Mouse (Mus musculus) urinary bladder, adult 18-20 months (tissue): ENCODE results near the gene Gm42791.

Source experiments
- DNase-seq, 2 experiments: peaks; one replicate each; pipeline ENCODE4 v3.0.0; 2022; ENCODE audit warnings: low spot score in 2 of 2, mixed read lengths in 2 of 2

Gm42791 gene

DNA sequence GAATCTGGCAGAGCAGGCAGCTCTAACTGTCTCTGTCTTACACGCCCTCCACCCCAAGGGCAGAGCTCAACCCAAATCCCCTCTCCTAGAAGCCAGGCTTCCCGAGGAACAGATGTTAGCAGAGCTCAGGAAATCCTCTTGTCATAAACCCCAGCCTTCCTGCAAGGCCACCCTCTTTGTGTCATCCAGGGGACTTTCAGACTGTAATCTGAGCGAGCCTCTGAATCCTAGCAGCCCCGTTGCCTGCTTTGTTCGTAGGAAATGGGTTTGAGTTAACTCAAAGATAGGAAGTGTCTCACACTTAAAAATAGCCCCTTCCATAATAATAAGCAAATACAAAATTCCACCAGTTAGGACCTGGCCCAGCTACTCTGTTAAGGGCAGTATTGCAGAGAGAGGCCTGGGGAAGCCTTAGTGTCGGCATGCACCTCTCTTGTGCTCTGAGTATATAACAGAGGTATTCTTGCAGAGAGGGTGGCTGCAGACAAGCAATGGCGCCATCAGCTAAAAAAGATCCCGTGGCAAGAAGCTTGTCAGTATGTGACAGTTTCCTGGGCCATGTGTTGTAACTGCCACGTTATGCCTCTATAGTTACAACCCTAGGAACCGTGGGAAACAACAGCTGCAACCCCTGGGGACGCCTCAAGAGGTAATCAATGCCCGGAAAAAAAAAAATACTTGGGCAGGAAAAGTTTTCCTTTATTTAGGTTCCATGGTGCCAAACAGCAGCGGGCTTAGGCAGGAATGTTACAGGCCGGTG, 17.1 kb downstream of the Gm42791 start:
- DNase-seq: no peak

DNA sequence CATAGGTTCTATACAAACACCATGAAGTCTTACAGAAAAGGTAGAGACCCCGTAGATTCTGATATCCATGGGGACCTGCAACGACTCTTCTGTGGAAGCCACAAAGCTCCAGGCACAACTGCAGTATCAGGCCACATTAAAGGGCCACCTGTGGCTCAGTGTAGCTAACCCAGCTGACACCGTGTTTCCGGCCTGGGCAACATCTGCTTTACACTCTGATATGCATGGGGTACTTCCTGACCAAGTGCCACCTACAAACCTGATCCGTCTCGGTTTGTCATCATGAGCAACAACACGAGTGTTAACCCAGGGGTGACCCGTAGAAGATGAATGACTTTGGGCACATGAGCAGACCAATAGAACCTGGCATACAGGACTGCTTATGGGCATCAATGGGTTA, 18.1 kb downstream of the Gm42791 start:
- DNase-seq: no peak

DNA sequence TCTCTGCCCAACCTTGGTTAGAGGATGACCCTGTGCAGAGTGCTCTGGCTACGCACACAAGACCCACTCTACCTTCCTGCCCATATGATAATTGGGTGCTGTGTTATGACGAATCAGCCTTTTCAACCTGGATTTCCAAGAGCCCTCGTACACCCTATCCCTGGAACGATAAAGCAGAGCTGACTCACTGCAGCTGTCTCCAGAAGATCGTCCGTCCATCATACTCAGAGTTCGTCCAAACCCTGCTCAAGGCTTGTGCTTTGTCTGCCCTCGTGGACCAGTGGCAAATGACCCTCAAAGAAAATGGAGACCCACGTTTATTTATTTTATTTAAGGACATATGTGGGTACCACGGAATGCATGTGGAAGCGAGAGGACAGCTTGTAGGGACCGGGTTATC, 19.9 kb downstream of the Gm42791 start:
- DNase-seq: no peak

DNA sequence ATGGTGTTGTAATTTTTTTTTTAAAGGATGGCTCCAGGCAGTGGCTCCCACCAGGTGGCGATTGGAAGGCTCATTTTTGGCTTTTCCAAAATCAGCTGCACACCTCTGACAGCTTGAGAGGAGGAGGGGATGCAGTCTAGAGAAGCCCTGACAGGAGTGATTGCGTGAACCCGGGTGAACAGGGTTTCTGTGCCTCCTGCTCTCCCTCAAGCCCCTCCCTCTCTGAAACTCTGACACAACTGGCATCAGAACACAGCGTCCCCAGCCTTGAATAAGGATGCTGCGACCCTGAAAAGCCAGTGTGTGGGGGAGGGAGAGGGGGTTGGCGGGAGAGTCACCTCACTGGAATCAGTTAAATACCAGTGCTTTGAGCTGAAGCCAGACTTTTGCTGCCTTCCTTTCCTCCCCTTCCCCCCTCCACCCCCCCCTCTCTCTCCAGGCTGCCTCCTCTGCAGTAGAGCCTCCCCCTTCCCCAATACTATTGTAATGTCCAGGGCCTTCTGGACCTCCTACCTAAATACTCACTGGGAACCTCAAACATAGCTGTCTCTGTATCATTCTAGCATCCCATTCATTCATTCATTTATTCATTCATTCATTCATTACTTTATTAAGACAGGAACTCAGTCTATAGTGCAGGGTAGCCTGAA, 21.8 kb downstream of the Gm42791 start:
- no peak for DNase-seq

DNA sequence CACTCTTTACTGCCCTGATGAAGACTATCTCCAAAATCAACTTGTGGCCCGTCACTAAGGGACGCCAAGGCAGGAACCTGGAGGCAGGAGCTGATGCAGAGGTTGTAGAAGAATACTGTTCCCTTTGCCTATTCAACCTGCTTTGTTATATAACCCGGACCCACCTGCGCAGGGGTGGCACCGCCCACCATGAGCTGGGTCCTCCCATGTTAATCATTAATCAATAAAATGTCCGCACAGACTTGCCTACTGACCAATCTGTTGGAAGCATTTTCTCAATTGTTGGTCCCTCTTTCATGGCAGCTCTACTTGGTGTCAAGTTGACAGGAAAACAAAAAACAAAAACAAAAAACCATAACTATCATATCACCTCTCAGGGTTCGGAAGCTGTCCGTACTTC, 22.8 kb downstream of the Gm42791 start:
- no peak for DNase-seq

DNA sequence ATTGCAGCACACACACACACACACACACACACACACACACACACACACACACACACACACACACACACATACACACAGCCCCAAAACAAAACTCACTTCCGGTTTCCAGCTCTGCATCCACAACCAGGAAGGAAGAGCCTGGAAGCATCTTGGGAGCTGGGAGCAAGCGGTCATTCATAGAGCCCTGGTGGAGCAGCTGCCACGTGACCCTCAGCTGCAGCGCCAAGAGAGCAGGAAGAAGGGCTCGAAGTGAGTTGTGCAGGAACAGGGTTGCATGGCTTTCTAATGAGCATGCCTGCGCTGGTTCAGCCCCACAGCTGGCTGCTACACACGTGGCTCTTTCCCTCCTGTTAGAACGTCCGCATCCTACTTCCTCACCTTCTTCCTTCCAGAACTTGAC, 25.3 kb downstream of the Gm42791 start:
- DNase-seq: no peak

DNA sequence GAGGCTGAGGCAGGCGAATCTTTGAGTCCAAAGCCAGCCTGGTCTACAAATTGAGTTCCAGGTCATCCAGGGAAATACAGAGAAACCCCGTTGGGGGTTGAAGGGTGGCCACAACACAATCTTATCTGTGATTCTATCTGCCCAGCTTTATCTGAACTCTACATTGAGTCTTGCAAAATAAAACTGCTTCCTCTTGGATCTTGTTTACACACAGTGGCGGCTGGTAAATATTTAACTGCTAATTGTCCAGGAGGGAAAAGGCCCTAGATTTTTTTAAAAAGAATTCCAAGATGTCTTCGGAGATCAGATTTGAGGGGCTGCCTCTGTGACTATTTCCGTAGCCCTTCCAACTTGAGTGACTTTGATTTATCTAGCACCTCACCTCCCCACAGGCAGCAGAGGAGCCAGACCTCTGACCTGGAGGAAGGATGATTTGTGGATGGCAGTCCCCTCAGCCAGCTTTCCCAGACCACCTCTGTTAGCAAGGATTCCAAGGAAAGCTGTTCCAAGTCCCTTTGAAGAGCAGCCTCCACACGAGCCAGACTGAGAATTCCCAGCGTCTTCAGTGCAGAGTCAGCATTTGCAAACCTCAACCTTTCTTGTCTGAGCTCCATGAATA, 25.9 kb downstream of the Gm42791 start:
- DNase-seq: no peak

DNA sequence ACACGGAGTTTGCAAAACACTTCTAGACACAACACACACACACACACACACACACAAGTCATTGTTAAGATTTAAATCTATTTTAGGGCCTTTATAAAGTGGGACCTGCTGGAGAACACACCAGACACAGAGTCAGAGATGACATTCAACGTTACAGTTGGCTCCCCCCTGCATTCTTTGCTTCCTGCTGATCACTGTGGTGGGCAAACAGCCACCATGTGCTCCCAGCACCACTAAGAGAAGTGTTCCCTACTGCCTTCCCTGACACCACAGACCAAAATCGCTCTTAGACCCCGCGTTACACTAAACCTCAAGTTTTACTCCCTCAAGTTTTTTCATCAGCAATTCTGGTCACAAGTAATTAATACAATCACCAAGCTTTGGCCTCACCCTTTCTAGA, 26.8 kb downstream of the Gm42791 start:
- no peak for DNase-seq

DNA sequence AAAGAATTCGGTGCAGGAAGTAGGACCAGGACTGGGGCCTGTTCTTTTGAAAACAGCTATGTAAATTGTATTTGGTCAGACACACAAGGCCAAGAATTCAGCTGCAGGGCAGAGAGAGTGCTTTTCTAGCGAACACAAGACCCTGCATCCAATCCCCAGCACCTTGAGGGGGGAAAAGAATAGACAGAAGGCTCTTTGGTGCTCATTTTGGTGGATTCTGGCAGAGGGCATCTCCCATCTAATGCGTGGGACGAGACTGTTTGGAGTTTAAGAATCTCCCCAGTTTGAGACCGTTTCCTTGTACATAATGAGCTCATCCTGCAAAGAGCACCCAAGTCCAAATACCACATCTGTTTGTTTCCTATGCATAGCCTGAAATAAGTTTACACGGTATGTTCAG, 28.6 kb downstream of the Gm42791 start:
- no peak for DNase-seq

DNA sequence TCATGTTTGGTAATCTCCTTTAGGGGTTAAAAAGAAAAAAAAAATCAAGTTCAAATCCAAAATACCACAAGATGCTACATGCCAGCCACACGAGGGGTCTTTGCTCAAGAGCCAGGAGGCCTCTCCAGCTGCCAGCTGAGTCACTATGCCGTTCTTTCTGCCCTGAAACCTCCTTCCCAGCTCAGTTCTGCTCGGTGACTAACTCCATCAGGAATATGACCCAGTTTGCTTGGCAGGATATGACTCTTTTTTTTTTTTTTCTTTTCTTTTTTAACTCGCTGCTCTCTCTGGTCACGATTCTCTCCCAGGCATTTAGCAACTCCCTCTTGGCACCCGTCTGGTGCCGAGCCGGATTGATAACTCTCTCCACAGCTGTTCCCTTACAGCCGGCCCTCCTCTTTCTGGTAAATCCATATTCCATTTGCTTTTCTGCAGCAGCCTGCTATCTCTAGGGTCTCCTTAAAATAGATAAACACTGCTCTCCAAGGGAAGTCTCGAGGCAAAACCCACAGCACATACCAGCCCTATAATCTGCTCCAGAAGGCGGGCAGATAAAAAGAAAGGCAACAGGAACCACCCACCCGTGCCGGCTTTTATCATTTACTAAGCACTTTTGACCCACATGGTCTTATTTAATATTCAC, 29.1 kb downstream of the Gm42791 start:
- peak in 1 of 2 experiments; percentile 42 for DNase-seq

DNA sequence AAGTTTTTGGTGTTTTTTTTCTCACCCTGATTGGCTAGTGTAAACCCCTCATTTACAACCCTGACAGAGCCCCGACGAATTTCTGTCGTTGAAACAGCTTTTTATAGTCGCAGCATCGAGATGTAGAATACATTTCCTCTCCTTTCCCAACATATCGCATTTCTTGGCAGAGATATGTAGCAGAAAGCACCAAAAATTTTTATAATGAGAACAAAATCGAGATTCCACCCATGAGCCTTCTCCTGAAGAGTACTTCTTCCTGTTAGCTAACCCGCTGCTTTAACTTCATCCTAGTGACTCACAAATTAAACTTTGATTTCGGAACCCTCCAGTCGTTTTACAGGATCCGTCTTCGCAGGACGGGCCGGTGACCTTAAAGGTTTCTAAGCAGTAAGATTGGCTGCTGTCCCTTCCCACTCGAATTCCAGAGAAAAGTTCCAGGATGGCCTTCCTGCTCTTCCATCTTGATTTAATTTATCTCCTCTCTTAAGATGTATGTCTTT, 29.8 kb downstream of the Gm42791 start:
- no peak for DNase-seq

DNA sequence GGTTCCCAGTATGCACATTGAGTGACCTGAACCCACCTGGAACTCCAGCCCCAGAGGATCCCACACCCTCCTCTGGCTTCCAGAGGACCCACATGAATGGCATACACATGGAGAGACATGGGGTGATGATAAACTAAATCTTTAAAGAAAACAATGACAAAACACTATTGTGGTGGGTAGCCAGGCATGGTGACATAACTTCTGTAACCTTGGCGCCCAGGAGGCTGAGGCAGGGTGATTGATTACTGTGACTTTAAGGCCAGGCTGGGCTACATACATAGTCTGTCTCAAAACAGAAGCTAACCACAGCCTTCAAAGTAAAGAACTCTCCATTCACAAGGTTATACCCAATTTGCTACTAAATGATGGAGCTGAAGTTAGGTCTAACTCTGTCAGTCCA, 30.7 kb downstream of the Gm42791 start:
- DNase-seq: no peak

DNA sequence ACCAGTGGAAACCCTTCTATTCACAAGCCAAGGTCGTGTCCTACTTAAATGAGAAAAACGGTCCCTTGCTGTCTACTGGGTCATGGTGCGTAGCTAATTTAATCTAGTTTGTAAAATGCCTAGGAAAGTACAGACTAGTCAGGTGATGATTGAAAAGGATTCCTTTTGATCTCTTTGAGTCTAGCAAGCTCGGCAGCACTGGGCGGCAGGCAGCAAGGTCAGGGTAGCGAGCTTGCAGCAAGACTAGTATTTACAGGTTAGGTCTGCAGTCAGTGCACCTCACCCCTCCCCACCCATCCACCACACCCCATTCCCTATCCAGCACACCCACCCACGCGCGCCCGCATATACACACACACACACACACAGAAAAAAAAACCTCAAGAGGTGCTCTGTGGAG, 34.7 kb downstream of the Gm42791 start:
- no peak for DNase-seq

DNA sequence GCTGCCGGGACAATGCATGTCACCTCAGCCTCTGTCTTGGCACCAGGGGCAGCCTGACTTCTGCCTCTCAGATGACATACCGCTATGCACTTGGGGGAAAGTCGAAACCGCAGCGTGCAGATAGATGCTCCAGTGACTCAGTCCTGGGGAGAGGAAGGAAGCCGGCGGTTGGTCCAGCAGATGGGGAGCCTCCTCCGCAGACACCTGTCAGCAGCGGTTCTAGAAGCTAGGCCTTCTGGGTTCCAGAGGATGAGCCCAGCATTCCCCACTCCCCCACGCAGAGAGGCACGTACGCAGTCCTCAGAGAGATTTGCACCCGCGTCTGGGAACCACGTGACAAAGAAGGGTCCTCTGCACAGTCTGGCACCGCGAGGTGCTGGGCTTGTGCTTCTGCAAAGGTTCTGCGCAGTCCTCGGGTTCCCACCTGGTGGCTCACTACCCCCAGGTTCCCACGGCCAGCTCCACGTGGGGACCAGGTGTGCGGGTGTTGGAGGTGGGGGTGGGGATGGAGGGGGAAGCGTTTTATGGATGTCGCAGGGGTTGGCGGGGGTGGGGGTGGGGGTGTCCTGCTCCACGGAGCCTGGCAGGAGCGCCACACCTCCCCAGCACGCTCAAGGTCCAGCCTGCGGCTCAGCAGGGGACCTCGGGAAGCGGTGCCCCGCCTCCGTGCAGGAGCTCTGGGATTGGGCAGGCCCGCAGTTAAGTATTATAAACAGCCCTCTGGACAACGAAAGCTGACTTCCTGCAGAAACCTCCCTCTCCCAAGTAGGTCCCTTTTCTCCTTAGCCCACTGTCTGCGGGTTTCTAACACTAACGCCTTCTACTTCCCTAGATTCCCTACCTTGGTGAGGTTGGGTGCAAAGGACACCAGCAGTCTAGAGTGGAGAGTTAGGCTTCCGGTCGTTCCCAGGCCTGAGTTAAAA, 35.6 kb downstream of the Gm42791 start:
- no peak for DNase-seq

DNA sequence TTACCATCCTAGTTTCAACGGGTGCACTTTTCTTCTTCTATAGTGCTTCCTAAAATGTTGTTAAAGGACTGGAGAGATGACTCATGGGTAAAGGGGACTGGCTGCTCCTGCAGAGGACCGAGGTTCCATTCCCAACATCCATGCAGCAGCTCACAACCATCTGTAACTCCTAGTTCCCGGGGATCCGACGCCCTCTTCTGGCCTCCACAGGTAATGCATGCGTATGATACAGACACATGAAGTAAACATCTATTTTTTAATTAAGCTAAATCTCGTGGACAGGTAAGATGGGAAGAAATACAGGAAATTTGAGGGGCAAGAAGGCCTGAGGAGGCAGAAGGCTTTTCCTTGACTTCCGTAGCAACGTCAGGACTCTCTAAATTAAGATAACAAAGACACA, 36.6 kb downstream of the Gm42791 start:
- DNase-seq: no peak

DNA sequence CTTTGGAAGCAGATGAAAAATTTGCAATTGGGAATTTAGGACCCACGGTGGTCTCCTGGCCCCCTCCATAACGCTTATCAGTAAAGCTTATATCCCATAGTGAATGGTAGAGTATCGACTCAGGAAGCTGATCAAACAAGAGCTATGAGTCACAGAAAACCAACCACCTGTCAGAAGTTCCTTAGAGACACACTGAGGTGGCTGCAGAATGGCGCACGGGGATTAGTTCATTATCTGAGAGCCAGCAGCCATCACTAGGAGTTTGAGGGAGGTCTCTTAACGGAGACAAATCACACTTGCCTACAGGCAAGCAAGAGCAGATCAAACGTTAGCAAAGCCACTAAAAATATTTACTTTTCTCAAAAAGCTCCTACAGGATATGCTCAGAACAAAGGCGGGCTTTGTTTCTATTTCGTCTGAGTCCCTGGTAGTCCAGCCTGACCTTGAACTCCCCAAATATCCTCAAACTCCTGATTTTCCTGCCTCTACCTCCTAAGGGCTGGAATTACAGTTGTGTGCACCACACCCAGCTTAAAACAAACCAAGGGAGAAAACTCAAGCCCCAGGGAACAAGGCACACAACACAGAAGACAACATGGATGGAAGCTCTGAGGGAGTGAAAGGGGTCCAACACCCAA, 37.9 kb downstream of the Gm42791 start:
- DNase-seq: no peak

DNA sequence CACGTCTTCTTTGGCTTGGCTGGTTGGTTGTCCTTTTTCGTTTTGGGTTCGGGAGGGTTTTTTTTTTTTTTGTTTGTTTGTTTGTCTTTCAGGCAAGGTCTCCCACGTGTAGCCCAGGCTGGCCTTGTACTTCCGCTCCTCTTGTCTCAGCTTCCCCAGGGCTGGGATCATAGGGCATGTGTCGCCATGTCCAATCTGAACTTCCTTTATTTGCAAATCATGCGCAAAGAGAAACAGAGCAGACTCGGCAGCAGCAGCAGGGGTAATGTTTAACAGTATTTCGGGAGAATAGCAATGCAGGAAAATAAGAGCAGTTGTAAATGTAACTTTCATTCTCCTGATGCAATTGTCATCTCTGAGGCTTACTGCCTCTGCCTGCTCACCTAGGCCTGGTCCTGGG, 38.9 kb downstream of the Gm42791 start:
- DNase-seq: no peak

DNA sequence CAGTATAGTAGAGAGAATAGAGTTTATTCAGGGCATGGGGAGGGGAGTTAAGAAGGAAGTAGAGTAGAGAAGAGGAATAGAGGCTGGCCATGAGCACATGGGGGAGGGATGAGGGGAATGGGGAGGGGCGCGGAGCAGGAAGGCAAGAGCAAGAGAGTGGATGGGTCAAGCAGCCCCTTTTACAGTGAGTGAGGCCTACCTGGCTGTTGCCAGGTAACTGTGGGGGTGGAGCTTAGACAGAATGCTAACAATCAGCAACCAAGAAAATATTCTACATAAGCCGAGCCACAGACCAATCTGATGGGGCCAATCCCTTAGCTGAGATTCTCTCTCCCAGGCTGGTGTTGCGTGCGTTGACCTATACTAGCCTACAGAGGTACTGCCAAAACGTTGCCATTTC, 39.4 kb downstream of the Gm42791 start:
- no peak for DNase-seq

DNA sequence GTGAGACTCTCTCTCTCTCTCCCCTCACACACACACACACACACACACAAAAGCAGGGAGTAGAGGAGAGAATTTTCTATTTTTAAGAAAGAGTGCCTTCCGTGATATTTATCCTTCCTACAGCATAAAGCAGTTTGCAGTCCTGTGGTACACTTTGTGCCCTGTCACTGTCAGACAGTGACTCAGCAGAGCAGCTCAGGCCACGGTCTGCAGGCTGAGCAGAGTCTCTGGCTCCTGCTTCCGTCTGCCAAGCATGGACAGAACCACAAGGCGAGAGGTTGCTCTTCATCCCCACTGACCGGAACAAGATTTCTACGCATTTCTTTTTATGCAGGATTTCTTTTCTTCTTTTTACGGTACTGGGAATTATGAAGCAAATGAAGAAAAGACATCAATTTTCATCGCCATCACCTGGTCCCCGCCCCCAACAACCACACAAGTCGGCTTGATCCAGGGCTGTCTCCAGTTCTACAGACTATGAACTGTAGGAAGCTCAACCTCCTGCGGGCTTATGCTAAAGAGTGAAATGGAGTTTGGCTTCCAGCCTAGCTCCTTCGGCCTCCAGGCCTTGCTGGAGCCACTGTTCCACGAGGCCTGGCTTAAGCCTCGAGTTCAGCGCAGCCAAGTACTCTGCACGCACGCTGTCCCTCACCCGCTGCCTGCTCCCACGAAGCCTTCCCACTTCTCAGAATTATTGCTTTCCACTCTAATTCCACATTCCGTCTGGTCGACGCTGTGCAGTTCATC, 40.5 kb downstream of the Gm42791 start:
- DNase-seq: no peak

DNA sequence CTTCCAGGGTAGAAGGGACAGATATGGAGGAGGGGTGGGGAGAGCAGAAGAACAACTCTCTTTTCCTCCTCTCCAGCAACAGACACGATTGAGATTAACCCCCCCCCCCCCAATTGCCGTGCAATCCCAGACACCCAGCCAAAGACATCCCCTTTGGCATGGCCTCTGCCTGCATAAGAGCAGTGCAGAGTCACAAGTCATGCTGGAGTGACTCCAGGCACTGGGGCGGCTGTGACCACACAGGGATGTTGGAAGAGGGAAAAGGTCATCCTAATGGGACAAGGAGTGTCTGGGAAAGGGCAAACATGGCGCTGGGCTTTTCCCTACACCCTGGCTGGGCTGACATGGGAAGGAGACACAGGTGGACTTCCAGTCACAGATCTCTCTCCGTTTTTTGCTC, 41.8 kb downstream of the Gm42791 start:
- DNase-seq: no peak
